Mouse (Mus musculus) forebrain, embryonic 14.5 days (tissue): ENCODE measurements around the gene Bahcc1. TPM values are rescaled to one million over a fixed set of nuclear protein-coding genes. Genes with fewer than 3 reads are reported as not detected.

Source experiments
- ATAC-seq: fragments of 200-750 bp; cut with Nextera tagmentation; 2 replicates; pipeline ENCODE4 v1.8.0; 2017; ENCODE audit warnings: mild to moderate bottlenecking, moderate library complexity
- DNase-seq: peaks from one replicate; pipeline ENCODE4 v3.0.0-alpha.2; 2015; ENCODE audit warnings: low spot score
- H3K27ac ChIP-seq: fragments of 300-500 bp; sonication (generic); 2 replicates; pipeline ENCODE4 v1.5.1; 2014; ENCODE audit warnings: low read depth, mild to moderate bottlenecking, control low read depth, low read length, moderate library complexity
- H3K27me3 ChIP-seq: fragments of 300-500 bp; sonication (generic); replicated peaks from 2 replicates; pipeline ENCODE4 v1.6.1; 2014; ENCODE audit warnings: low read length, control low read depth, mixed read lengths; ENCODE audit not compliant: control insufficient read depth, insufficient read depth
- H3K36me3 ChIP-seq: fragments of 300-500 bp; sonication (generic); 2 replicates; pipeline ENCODE4 v1.6.1; 2014; ENCODE audit warnings: low read length, control low read depth; ENCODE audit not compliant: control insufficient read depth, insufficient read depth
- H3K4me1 ChIP-seq: fragments of 300-500 bp; sonication (generic); 2 replicates; pipeline ENCODE4 v1.6.1; 2014; ENCODE audit warnings: antibody characterized with exemption, low read length, control low read depth; ENCODE audit not compliant: control insufficient read depth, insufficient read depth
- H3K4me2 ChIP-seq: fragments of 300-500 bp; sonication (generic); 2 replicates; pipeline ENCODE4 v1.6.1; 2014; ENCODE audit warnings: mild to moderate bottlenecking, control low read depth, low read length
- H3K4me3 ChIP-seq: fragments of 300-500 bp; sonication (generic); 2 replicates; pipeline ENCODE4 v1.5.1; 2014; ENCODE audit warnings: low read depth, low read length, control low read depth
- H3K9ac ChIP-seq: fragments of 300-500 bp; sonication (generic); 2 replicates; pipeline ENCODE4 v1.6.1; 2014; ENCODE audit warnings: mild to moderate bottlenecking, low read length, control low read depth, moderate library complexity
- H3K9me3 ChIP-seq: fragments of 300-500 bp; sonication (generic); replicated peaks from 2 replicates; pipeline ENCODE4 v1.6.1; 2016; ENCODE audit warnings: low read length, control low read depth, mixed read lengths; ENCODE audit not compliant: control insufficient read depth
- WGBS: fragments of 180-500 bp; shearing (Covaris S2); extraction: QIAGEN DNeasy Blood & Tissue Kit; methylation state at CpG from one replicate; pipeline ENCODE4 v1.1.7; 2014; 5-methylcytosine and 5-hydroxymethylcytosine counted together
- polyA plus RNA-seq: library from polyadenylated mRNA; unstranded; fragments of >200 nt; fragmentation: Nextera tagmentation; extraction: Ambion mirVana; gene quantifications from 2 replicates; pipeline ENCODE4 v1.2.1, GENCODE M21; 2014

The Bahcc1 gene
- polyA plus RNA-seq, 1 experiment from 2014 or later = 12.6 TPM

DNA sequence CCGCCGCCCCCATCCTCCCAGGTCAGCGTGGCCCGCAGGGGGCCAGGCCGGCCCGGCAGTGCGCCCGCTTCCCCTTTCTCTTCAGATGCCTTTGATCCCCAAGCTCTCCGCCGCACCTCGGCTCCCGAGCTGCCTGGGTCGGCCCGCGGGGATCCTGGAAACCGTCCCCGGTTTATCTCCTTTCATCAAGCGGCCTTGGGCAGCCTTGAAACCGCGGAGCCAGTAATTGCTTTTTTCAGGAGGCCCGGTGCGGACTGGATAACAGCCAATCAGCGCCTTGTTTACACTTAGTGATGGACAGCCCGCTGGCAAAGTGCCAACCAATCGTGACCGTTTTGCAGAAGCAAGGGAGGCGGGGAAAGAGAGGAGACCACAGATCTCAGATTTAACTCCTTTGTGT, 1.4 kb upstream of the Bahcc1 start:
- ATAC-seq (peak; percentile 63), DNase-seq (peak; percentile 100)
- H3K9me3 ChIP-seq = no peaks in the 10 kb centered on the region
- H3K36me3 ChIP-seq = no peaks in the 10 kb centered on the region
- H3K4me2 ChIP-seq = peak overlapping the region; percentile 99
- H3K27me3 ChIP-seq = no peaks in the 10 kb centered on the region; the same call in 1 of the 2 replicates
- peaks cover 38% of the 10 kb centered on the region for H3K4me1 ChIP-seq
- WGBS = under 1% methylated on average over 27 of the region's 27 CpGs
- peak overlapping the region; percentile 100 for H3K9ac ChIP-seq
- peak overlapping the region; percentile 91 for H3K4me3 ChIP-seq
- H3K27ac ChIP-seq = peak overlapping the region; percentile 99

DNA sequence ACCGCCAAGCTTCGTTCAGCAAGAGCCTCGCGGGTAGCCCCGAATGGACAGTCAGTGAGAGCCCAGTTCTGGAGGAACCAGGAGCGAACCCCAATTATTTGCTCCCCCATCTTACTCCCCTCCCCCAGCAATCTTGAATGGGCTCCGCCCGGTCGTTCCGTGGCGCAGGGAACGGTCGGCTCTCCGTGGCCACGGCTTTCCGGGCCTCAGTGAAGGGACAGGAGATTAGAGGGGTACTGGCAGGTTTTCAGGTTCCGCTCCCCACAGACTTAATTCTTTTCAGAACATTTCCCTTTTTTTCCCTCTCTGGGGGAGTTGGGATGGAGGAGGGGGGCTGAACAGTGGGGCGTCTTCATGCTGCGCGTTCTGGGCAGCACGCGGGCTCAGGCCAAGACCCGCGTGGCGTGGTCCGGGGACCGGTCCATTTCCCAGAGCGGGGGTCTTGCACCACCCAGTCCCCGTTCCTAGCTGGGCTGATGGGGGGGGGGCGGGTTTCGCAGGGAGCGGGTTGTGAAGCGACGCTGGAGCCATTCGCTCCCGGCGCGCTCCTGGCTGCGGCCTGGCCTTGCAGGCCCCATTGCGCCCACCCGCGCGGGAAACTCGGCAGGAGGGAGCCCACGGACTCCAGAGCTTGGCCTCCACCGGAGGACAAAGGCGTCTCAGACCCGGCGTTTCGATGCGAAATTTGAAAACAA, 841 bp downstream of the Bahcc1 start:
- H3K27ac ChIP-seq = peak overlapping the region; percentile 97
- ATAC-seq = no peak
- H3K4me1 ChIP-seq = peaks cover 20% of the 10 kb centered on the region
- WGBS = under 1% methylated on average over 50 of the region's 51 CpGs
- H3K9ac ChIP-seq = peak overlapping the region; percentile 100
- H3K9me3 ChIP-seq = no peaks in the 10 kb centered on the region
- 0 out of 2 replicates have a peak, but pooled peaks cover 4% of the 10 kb centered on the region for H3K36me3 ChIP-seq
- peak; percentile 77 for DNase-seq
- H3K4me3 ChIP-seq = peak overlapping the region; percentile 91
- H3K27me3 ChIP-seq = no peaks in the 10 kb centered on the region
- H3K4me2 ChIP-seq = peak overlapping the region; percentile 99

DNA sequence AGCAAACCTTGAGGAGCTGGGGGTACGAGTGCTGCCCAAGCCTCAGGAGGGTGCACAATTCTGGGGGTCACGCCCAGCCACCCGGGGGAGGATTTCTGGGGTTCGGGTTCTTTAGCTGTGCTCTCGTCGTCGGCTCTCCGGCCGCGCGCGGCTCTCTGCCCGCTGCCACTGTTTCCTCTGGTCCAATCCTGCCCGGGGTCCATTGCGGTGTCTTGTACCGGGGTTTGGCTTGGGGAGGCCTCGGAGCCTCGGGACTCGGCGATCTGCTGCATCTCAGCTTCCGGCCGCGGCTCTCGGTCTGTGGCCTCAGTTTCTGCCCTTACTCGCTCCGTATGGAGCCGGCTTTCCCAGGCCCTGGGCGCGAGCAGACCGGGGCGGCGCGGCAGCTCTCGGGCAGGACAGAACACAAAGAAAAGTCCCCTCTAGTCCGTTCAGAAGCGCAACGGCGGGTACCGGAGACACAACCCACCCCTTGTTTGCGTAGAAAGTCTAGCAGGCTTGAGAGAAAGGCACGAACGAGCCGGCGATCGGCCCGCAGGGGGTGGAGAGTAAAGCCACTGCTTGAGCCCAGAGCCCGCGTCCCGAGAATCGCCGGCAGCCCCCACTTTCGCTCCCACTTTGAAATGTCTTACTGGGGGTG, 1.5 kb downstream of the Bahcc1 start:
- under 1% methylated on average over 52 of the region's 52 CpGs for WGBS

DNA sequence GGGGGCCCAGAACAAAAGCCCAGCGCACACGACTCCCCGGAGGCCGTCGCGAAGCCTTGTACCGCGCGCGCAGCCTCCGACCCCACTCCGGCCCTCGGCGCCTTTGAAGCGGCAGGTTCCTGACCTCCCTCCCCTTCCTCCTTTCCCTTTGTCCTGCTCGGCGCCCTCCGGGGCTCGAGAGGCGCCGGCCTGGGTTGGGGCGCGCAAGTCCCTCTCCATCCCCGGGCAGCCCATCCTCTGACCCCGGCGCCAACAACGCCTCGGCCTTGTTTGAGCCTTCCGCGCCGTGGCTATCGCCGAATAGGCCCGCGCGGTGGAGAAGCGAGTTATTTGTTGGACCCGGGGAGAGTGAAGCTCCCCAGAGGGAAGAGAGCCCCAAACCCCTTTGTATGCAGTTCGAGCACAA, 2.0 kb downstream of the Bahcc1 start:
- under 1% methylated on average over 38 of the region's 39 CpGs for WGBS
- Histone ChIP-seq H3K4me1 (peaks cover 20% of the 10 kb centered on the region), H3K36me3 (0 out of 2 replicates have a peak, but pooled peaks cover 4% of the 10 kb centered on the region), H3K9me3 (no peaks in the 10 kb centered on the region), H3K27me3 (no peaks in the 10 kb centered on the region), H3K27ac (peak overlapping the region; percentile 97), H3K9ac (peak overlapping the region; percentile 100), H3K4me2 (peak overlapping the region; percentile 99), H3K4me3 (peak overlapping the region; percentile 91)
- ATAC-seq (no peak), DNase-seq (peak; percentile 68)

More for the DNA sequence above, 1.5 kb downstream of the Bahcc1 start:
- H3K4me3 ChIP-seq = peak overlapping the region; percentile 91
- H3K27ac ChIP-seq = peak overlapping the region; percentile 97
- DNase-seq (no peak), ATAC-seq (no peak)
- 0 out of 2 replicates have a peak, but pooled peaks cover 4% of the 10 kb centered on the region for H3K36me3 ChIP-seq
- H3K27me3 ChIP-seq = no peaks in the 10 kb centered on the region
- peaks cover 20% of the 10 kb centered on the region for H3K4me1 ChIP-seq
- H3K4me2 ChIP-seq = peak overlapping the region; percentile 99
- H3K9ac ChIP-seq = peak overlapping the region; percentile 100
- no peaks in the 10 kb centered on the region for H3K9me3 ChIP-seq

DNA sequence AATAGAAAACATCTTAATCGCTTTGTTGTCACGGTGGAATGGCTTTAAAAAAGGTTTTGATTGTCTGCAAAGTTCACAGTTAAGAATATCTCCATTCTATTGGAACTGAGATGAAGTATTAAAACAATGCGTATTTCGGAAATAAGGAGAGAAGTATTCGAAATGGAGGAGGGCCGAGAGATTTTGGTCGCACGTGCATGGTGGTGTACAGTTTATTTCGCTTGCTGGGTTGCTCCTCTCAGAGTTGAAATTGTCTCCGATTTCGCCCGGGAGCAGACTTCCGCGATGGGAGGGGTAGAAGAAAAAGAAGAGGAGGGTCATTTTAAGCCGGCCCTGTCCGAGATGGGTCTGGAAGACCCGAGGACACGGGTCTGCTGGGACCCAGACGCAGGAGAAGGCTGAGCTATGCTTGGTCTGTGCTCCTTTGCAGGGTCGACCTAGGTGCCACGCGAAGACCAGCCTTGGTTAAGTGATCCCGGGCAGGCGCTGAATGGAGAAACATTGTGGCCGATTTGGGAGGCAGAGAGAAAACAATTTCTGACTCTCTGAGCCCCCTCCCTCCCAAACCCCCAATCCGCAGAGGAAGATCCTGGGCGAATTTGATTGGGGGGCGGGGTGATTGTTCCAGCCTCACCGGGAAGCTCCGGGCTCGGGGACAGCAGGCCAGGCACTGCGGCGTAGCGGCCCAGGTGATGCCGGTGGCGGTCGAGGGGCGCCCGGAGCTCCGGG, 2.8 kb downstream of the Bahcc1 start:
- peak overlapping the region; percentile 100 for H3K9ac ChIP-seq
- no peak for ATAC-seq

DNA sequence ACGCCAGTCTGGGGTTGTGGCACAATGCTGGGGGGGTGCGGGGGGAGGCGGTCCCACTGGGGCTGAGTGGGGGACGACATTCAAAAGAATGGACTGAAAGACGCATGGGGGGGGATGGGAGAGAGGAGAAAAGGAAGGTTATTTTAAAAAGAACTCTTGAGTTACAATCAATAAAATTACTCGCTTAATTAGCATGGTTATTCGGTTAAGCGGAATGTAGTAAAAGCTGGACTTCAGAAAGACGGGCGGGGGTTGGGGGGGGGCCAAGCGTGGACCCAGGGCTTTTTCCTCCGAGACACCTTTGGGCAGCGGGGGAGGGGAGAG, 3.3 kb downstream of the Bahcc1 start:
- Histone ChIP-seq H3K9ac (peak overlapping the region; percentile 100), H3K9me3 (no peaks in the 10 kb centered on the region), H3K27me3 (no peaks in the 10 kb centered on the region), H3K4me3 (peak overlapping the region; percentile 91), H3K4me1 (peaks cover 29% of the 10 kb centered on the region), H3K4me2 (peak overlapping the region; percentile 99), H3K27ac (peak overlapping the region; percentile 98), H3K36me3 (0 out of 2 replicates have a peak, but pooled peaks cover 4% of the 10 kb centered on the region)
- 2% methylated on average over 13 of the region's 13 CpGs for WGBS
- DNase-seq (peak; percentile 82), ATAC-seq (no peak)

More for the DNA sequence above, 2.8 kb downstream of the Bahcc1 start:
- 1% methylated on average over 40 of the region's 40 CpGs for WGBS
- peak overlapping the region; percentile 98 for H3K27ac ChIP-seq
- DNase-seq = peak; percentile 77
- peaks cover 24% of the 10 kb centered on the region for H3K4me1 ChIP-seq
- H3K36me3 ChIP-seq = 0 out of 2 replicates have a peak, but pooled peaks cover 4% of the 10 kb centered on the region
- H3K27me3 ChIP-seq = no peaks in the 10 kb centered on the region
- H3K4me3 ChIP-seq = peak overlapping the region; percentile 91
- peak overlapping the region; percentile 99 for H3K4me2 ChIP-seq
- no peaks in the 10 kb centered on the region for H3K9me3 ChIP-seq

DNA sequence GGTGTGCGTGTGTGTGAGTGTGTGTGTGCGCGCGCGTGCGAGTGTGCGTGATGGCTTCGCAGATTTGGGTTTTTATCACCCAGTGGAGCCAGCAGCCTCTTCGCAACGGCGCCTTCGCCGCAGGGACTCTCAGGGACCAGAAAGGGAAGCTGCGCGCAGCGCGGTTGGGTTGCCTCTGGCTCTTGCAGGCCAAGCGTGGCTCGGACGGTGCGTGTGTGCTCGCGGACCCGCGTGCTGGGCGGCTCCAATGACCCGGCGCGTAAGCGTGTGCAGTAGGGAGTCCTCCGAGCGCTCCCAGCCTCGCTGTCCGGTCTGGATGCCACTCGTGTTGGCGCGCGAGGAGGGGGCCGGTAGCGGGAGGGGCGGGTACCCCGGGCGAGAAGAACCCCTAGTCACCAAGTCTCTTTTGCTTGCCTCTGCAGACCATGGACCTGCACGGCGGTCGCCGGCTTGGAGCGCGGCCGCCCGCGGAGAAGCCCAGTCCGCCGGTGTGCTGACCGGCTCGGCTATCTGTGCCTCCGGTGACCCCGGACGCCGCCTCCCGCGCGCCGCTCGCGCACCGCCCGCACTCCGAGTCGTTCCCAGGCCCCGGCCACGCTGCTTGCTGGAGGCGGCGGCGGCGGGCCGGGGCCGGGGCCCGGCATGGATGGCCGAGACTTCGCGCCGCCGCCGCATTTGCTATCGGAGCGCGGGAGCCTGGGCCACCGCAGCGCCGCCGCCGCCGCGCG, 3.9 kb downstream of the Bahcc1 start:
- Histone ChIP-seq H3K4me2 (peak overlapping the region; percentile 99), H3K27ac (peak overlapping the region; percentile 98), H3K9ac (peak overlapping the region; percentile 100), H3K27me3 (no peaks in the 10 kb centered on the region), H3K9me3 (no peaks in the 10 kb centered on the region), H3K4me3 (peak overlapping the region; percentile 91), H3K36me3 (0 out of 2 replicates have a peak, but pooled peaks cover 4% of the 10 kb centered on the region), H3K4me1 (peaks cover 34% of the 10 kb centered on the region)
- WGBS = under 1% methylated on average over 78 of the region's 96 CpGs
- ATAC-seq (no peak), DNase-seq (no peak)
